Mouse (Mus musculus) liver, embryonic 12.5 days (tissue): Measurements from ENCODE around the gene Prdx1. TPM values are rescaled to one million over a fixed set of nuclear protein-coding genes. Genes with fewer than 3 reads are reported as not detected.

Experiments
- ATAC-seq: fragments of 200-750 bp; cut with Nextera tagmentation; 2 replicates; pipeline ENCODE4 v1.8.0; 2017; ENCODE audit warnings: moderate number of reproducible peaks, mild to moderate bottlenecking, moderate library complexity
- H3K27ac ChIP-seq: fragments of 300-500 bp; sonication (generic); 2 replicates; pipeline ENCODE4 v1.5.1; 2016; ENCODE audit warnings: mild to moderate bottlenecking
- H3K27me3 ChIP-seq: fragments of 300-500 bp; sonication (generic); replicated peaks from 2 replicates; pipeline ENCODE4 v1.6.1; 2016; ENCODE audit warnings: mild to moderate bottlenecking, moderate library complexity
- H3K36me3 ChIP-seq: fragments of 300-500 bp; sonication (generic); 2 replicates; pipeline ENCODE4 v1.6.1; 2016; ENCODE audit warnings: mild to moderate bottlenecking, moderate library complexity
- H3K4me1 ChIP-seq: fragments of 300-500 bp; sonication (generic); 2 replicates; pipeline ENCODE4 v1.6.1; 2016
- H3K4me2 ChIP-seq: fragments of 300-500 bp; sonication (generic); 2 replicates; pipeline ENCODE4 v1.6.1; 2016; ENCODE audit warnings: mild to moderate bottlenecking, moderate library complexity
- H3K4me3 ChIP-seq: fragments of 300-500 bp; sonication (generic); 2 replicates; pipeline ENCODE4 v1.5.1; 2016; ENCODE audit warnings: mild to moderate bottlenecking, moderate library complexity
- H3K9ac ChIP-seq: fragments of 300-500 bp; sonication (generic); 2 replicates; pipeline ENCODE4 v1.6.1; 2016; ENCODE audit warnings: mild to moderate bottlenecking, moderate library complexity
- H3K9me3 ChIP-seq: fragments of 300-500 bp; sonication (generic); replicated peaks from 2 replicates; pipeline ENCODE4 v1.6.1; 2016; ENCODE audit warnings: mild to moderate bottlenecking, moderate library complexity
- WGBS: fragments of 180-500 bp; shearing (Covaris S2); methylation state at CpG from one replicate; pipeline ENCODE4 v1.1.7; 2016; ENCODE audit not compliant: insufficient replicate concordance; 5-methylcytosine and 5-hydroxymethylcytosine counted together
- polyA plus RNA-seq: library from polyadenylated mRNA; unstranded; fragments of >200 nt; fragmentation: Nextera tagmentation; extraction: Ambion mirVana; gene quantifications from 2 replicates; pipeline ENCODE4 v1.2.1, GENCODE M21; 2016

Gene Prdx1
- polyA plus RNA-seq, 1 experiment from 2014 or later = 985 TPM

DNA sequence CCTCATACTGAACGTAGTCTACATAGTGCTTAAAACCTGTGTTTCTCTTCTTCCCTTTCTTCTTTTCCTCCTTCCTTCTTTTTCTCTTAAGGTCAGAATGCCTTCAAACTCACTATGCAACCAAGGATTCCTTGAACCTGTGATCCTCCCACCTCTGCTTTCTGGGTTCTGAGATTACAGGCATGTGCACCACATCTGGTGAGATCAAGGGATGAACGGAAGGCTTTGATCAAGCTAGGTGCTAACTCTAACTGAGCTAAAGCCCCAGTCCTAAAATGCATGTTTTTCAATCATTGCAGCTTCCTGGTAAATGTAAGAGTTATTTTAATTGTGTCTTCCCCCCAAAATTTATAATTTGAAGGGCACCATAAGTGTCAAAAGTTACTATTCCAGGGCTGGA is 49.7 kb downstream of the Prdx1 start:
- Histone ChIP-seq H3K27ac (no peak overlapping the region), H3K36me3 (no peaks in the 10 kb centered on the region), H3K4me3 (no peak overlapping the region), H3K9ac (no peak overlapping the region), H3K27me3 (no peaks in the 10 kb centered on the region), H3K4me1 (no peaks in the 10 kb centered on the region), H3K4me2 (no peak overlapping the region), H3K9me3 (no peaks in the 10 kb centered on the region)
- 53% methylated on average over 2 of the region's 2 CpGs for WGBS
- no peak for ATAC-seq

DNA sequence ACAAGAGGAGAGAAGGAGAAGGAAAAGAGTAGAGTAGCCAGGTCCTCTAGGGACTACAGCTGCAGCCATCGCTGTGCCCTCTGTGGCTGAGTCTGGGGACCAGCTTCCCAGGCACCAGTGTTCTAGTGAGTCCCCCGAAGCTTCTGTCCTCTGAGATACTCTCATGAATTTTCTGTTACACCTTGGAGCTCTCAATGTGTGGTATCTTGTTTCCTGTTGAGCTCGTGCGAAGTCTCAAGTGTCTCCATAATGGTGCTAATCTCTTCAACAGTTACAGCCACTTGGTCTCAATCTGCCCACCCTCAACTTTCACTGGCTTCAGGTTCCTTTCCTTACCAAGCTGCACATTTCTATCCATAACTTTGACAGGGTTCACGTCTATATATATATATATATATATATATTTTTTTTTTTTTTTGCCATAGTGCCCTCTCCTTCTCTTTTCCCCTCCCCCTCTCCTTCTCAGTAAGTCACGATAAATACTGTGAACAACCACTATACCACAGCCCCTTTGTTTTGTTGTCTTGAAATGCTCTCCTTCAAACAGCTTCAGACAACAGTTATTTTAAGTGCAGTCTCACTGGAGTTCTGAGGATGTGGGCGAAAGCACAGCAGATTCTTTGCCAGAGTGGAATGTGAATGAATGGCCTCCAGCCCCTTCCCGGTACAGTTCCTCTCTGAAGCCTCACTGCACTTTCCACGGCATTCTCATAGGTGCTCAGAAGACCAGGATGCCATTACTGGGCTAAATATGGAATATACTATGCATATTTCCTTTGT is 53.8 kb downstream of the Prdx1 start:
- H3K27me3 ChIP-seq = no peaks in the 10 kb centered on the region
- no peaks in the 10 kb centered on the region for H3K9me3 ChIP-seq
- no peaks in the 10 kb centered on the region for H3K36me3 ChIP-seq
- H3K4me3 ChIP-seq = no peak overlapping the region
- H3K27ac ChIP-seq = no peak overlapping the region
- no peaks in the 10 kb centered on the region for H3K4me1 ChIP-seq
- no peak for ATAC-seq
- WGBS = 45% methylated on average over 9 of the region's 9 CpGs
- H3K4me2 ChIP-seq = no peak overlapping the region
- no peak overlapping the region for H3K9ac ChIP-seq

DNA sequence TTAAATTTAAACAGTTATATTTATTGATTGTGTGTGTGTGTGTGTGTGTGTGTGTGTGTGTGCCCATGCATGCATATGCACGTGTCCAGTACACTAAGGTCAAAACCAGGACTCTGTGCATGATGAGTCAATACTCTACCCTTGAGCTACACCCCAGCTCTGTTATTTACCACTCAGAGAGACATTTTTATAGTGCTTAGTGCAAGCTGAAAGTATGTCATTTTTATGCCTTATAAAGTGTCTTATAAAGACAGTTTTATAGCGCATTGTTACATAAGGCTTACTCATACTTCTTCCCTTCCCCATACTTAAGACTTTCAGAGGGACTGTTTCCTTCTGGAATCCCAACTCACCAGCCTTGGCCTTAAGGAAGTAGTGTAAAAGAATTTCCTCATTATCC is 64.4 kb downstream of the Prdx1 start:
- Histone ChIP-seq H3K9ac (no peak overlapping the region), H3K4me2 (no peak overlapping the region), H3K36me3 (no peaks in the 10 kb centered on the region), H3K27ac (no peak overlapping the region), H3K4me1 (peaks cover 5% of the 10 kb centered on the region; the same call in 1 of the 2 replicates), H3K27me3 (no peaks in the 10 kb centered on the region), H3K9me3 (no peaks in the 10 kb centered on the region), H3K4me3 (no peak overlapping the region)
- no peak for ATAC-seq
- WGBS = 74% methylated on average over 2 of the region's 2 CpGs

Other genes starting within 250 kb of the Prdx1 start
- 13.9 and 14.2 TPM in 2 replicates for gene Mast2, start 221.4 kb upstream of the Prdx1 start, polyA plus RNA-seq
- 17.8 and 18.0 TPM in 2 replicates for gene Ipp, start 178.0 kb upstream of the Prdx1 start, polyA plus RNA-seq
- gene Tmem69, start 129.6 kb upstream of the Prdx1 start, polyA plus RNA-seq = 34.6 and 39.3 TPM in 2 replicates
- 19.0 and 19.4 TPM in 2 replicates for gene Gpbp1l1, start 127.9 kb upstream of the Prdx1 start, polyA plus RNA-seq
- gene Ccdc17, start 88.9 kb upstream of the Prdx1 start, polyA plus RNA-seq = 1.5 and 1.9 TPM in 2 replicates
- 95.8 and 97.3 TPM in 2 replicates for gene Nasp, start 57.6 kb upstream of the Prdx1 start, polyA plus RNA-seq
- gene Akr1a1, start 33.9 kb upstream of the Prdx1 start, polyA plus RNA-seq = 281 and 287 TPM in 2 replicates
- gene Mmachc, start 22.9 kb downstream of the Prdx1 start, polyA plus RNA-seq = 17.5 and 18.9 TPM in 2 replicates
- 17.3 and 17.5 TPM in 2 replicates for gene Ccdc163, start 23.0 kb downstream of the Prdx1 start, polyA plus RNA-seq
- 2.2 and 2.6 TPM in 2 replicates for gene Tesk2, start 35.4 kb downstream of the Prdx1 start, polyA plus RNA-seq
- gene Toe1, start 122.1 kb downstream of the Prdx1 start, polyA plus RNA-seq = 20.8 and 22.9 TPM in 2 replicates
- gene Mutyh, start 122.2 kb downstream of the Prdx1 start, polyA plus RNA-seq = 4.8 and 6.2 TPM in 2 replicates
- gene Hpdl, start 136.2 kb downstream of the Prdx1 start, polyA plus RNA-seq = 0.49 and 0.75 TPM in 2 replicates
- gene Zswim5, start 191.8 kb downstream of the Prdx1 start, polyA plus RNA-seq = 0.10 and 0.15 TPM in 2 replicates